Mouse (Mus musculus) embryonic stem cell, embryonic (primary cell): Measurements from ENCODE around the gene Igf2bp1.

Experiments used
- CTCF ChIA-PET, 4 experiments: fragments of 300-600 bp in 2 of 4; fragments of 350-600 bp in 2 of 4; sonication (Branson Sonifier 250); formaldehyde crosslinking; loops; one replicate each; lab custom pipeline; 2022; ENCODE audit warnings: inconsistent platforms in 2 of 4; lab: Charles Lee
- POLR2A ChIA-PET, 4 experiments: fragments of 300-600 bp in 2 of 4; fragments of 350-600 bp in 2 of 4; sonication (Branson Sonifier 250); formaldehyde crosslinking; loops; one replicate each; lab custom pipeline; 2022; ENCODE audit warnings: antibody characterized with exemption in 4 of 4, inconsistent platforms in 1 of 4; lab: Charles Lee

Gene Igf2bp1

DNA sequence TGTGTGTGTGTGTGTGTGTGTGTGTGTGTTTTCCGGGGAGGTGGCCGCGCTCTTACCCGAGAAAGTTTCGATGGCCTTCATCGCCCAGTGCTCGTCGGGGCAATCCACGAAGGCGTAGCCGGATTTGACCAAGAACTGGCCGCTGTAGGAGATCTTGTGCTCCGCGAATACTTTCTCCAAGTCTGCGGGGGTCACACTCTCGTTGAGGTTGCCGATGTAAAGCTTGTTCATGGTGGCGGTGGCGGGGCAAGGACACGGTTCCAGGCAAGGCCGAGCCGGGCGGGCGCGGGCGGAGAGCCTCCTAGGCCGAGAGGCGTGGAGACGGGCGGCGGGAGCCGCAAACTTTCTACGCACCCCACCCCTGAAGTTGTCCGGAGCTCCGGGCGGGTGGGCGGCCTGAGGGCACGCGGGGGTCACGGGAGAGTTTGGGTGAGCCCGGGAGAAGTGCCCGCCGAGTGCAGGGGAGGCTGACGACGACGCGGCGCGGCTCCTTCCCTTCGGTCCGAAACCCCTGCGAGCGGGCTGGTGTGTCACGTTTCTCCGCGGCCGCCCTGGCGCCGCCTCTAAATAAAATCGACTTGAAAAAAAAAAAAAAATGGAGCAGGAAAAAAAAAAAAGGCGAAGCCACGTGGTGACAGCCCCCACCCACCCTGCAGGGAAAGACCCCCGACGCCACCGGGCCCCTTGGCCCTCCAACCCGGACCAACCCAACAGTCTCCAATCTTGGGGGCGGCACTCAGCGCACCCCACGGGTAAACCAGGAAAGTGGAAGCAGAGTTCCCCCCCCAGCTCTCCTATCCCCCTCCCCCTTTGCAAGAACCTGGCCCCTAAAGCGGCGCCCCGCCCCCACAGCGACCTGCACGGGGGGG, at the start of gene Igf2bp1:
Gene Igf2bp1 (minus strand): TSS at position 538 of the 869 bp plus-strand sequence.
- POLR2A ChIA-PET = interaction anchor here (0.6 to 8.3 kb wide), 56 partner anchors 9 to 1304 kb away, joined by 3 to 156 read pairs (median 4); partner anchors contain the start of genes Snf8 (in 3 of the 4), Atp5g1 (in 2 of the 4), Ube2z (in 2 of the 4) and B4galnt2 (in 1 of the 4)
- CTCF ChIA-PET = interaction anchor here (0.6 to 1.4 kb wide), 9 partner anchors 11 to 1801 kb away, joined by 3 to 8 read pairs (median 4); no protein-coding TSS in a partner anchor

GRCm38 (mm10) chr11:96050854-96051253, 45.1 kb upstream of the Igf2bp1 start:
- ChIA-PET CTCF (interaction anchor here in 1 of 4 experiments (1.1 kb wide), 2 partner anchors 11 to 15 kb away, joined by 3 read pairs; no protein-coding TSS in a partner anchor), POLR2A (interaction anchor here in 2 of 4 experiments (0.7 to 6.7 kb wide), 13 partner anchors 7 to 127 kb away, joined by 3 to 45 read pairs (median 5); partner anchors contain the start of genes Snf8 (in 2 of the 2) and Ube2z (in 1 of the 2))

GRCm38 (mm10) chr11:96049939-96050338, 44.2 kb upstream of the Igf2bp1 start:
- POLR2A ChIA-PET = interaction anchor here (0.5 to 6.7 kb wide), 25 partner anchors 8 to 518 kb away, joined by 3 to 45 read pairs (median 4); partner anchors contain the start of genes Snf8 (in 3 of the 4), Atp5g1 (in 2 of the 4) and Ube2z (in 2 of the 4)
- CTCF ChIA-PET = interaction anchor here (0.6 to 1.1 kb wide), 6 partner anchors 10 to 299 kb away, joined by 3 to 4 read pairs (median 3); partner anchors contain the start of gene Ube2z (in 1 of the 4)

GRCm38 (mm10) chr11:96047469-96048373, 42.0 kb upstream of the Igf2bp1 start:
- CTCF ChIA-PET = interaction anchor here in 1 of 4 experiments (0.5 to 0.6 kb wide), 2 partner anchors 58 to 485 kb away, joined by 3 read pairs; no protein-coding TSS in a partner anchor
- POLR2A ChIA-PET = interaction anchor here (0.5 to 6.7 kb wide), 13 partner anchors 10 to 735 kb away, joined by 3 to 45 read pairs (median 4); partner anchors contain the start of genes Atp5g1 (in 2 of the 4), Snf8 (in 1 of the 4) and Ube2z (in 1 of the 4)

DNA sequence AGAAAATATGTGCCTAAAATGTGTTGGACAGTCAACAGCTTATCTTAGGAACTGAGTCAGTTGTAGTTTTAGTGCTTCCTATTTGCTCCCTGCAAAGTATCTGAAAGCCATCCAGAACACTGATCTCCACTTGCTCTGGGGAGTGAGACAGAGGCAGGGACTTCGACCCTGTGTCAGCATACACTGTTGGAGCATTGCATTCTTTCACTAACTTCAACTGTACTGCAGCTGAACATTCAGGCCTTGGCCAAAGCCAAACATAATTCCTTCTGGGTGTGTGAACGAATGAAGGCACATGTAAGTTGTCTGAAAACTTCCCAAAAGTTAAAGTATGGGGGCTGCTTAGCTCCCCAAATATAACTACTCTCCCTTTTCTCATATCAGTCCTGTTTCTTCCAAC, 41.1 kb upstream of the Igf2bp1 start:
- ChIA-PET POLR2A (interaction anchor here in 3 of 4 experiments (0.6 to 6.7 kb wide), 7 partner anchors 10 to 29 kb away, joined by 3 to 45 read pairs (median 10); partner anchors contain the start of genes Atp5g1 (in 1 of the 3), Snf8 (in 1 of the 3) and Ube2z (in 1 of the 3)), CTCF (interaction anchor here in 1 of 4 experiments (0.8 kb wide), 1 partner anchor 19 kb away, joined by 3 read pairs; no protein-coding TSS in a partner anchor)

- CTCF ChIA-PET = interaction anchor here in 1 of 4 experiments (0.8 to 1.5 kb wide), 2 partner anchors 20 to 65 kb away, joined by 3 read pairs; no protein-coding TSS in a partner anchor
- POLR2A ChIA-PET = interaction anchor here in 3 of 4 experiments (0.6 to 6.7 kb wide), 9 partner anchors 9 to 66 kb away, joined by 3 to 45 read pairs (median 12); partner anchors contain the start of genes Atp5g1 (in 1 of the 3), Snf8 (in 1 of the 3) and Ube2z (in 1 of the 3)
Observed at GRCm38 (mm10) chr11:96046028-96046427, 40.3 kb upstream of the Igf2bp1 start.

GRCm38 (mm10) chr11:96044803-96045567, 39.2 kb upstream of the Igf2bp1 start:
- ChIA-PET POLR2A (interaction anchor here (0.5 to 6.7 kb wide), 23 partner anchors 8 to 765 kb away, joined by 3 to 45 read pairs (median 4); partner anchors contain the start of genes Snf8 (in 3 of the 4), Ube2z (in 2 of the 4) and Atp5g1 (in 1 of the 4)), CTCF (interaction anchor here in 3 of 4 experiments (0.6 to 1.5 kb wide), 5 partner anchors 10 to 1439 kb away, joined by 3 to 9 read pairs (median 3); partner anchors contain the start of gene Snf8 (in 1 of the 3))

DNA sequence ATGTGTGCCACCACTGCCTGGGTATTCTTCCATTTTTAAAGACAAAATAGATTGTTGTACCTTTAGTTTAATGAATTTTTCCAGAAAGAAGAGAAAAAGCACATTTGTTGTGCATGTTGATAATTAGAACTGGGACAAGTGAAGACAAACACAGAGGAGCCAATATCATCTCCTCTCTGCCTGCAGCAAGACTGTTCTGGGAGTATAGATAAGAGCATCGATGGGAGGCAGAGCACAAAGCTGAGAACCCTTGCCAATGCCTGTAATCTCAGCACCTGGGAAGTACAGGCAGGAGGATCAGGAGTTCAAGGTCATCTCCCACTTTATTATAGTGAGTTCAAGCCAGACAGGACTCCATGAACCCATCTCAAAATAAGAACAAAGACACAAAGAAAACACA, 32.8 kb upstream of the Igf2bp1 start:
- POLR2A ChIA-PET = interaction anchor here in 2 of 4 experiments (1.0 to 1.2 kb wide), 2 partner anchors 11 to 58 kb away, joined by 3 to 7 read pairs; no protein-coding TSS in a partner anchor
- CTCF ChIA-PET = no interaction called here

GRCm38 (mm10) chr11:96037499-96037898, 31.8 kb upstream of the Igf2bp1 start:
- CTCF ChIA-PET = no interaction called here
- POLR2A ChIA-PET = interaction anchor here in 3 of 4 experiments (0.6 to 1.4 kb wide), 6 partner anchors 9 to 656 kb away, joined by 3 to 10 read pairs (median 6); no protein-coding TSS in a partner anchor

DNA sequence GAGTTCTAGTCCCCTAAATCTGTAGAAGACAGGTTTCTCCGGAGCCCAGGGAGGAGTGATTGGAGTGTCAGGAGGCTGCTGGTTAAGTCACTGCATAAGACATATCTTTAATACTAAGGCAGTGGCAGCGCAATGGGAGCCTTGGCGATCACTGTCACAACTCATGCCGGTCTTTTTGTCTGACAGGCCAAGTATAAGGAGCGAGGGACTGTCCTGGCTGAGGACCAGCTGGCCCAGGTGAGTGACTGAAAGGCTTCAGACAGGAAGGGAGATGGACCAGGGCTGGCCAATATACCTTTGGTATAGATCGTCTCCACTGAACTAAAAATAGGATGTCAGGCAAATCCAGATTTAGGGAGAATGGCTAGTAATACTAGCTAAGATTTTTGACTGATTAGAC, 29.4 kb upstream of the Igf2bp1 start:
- ChIA-PET CTCF (interaction anchor here (0.6 to 2.1 kb wide), 22 partner anchors 10 to 514 kb away, joined by 3 to 13 read pairs (median 3); partner anchors contain the start of gene Atp5g1 (in 3 of the 4)), POLR2A (interaction anchor here (0.6 to 2.5 kb wide), 87 partner anchors 9 to 1679 kb away, joined by 3 to 45 read pairs (median 4); partner anchors contain the start of genes Abi3 (in 2 of the 4), Atp5g1 (in 2 of the 4), B4galnt2 (in 2 of the 4) and Igf2bp1 (in 2 of the 4))

- ChIA-PET CTCF (interaction anchor here (0.6 to 2.1 kb wide), 35 partner anchors 10 to 1065 kb away, joined by 3 to 13 read pairs (median 3); partner anchors contain the start of genes Atp5g1 (in 3 of the 4) and Slc35b1 (in 1 of the 4)), POLR2A (interaction anchor here (0.5 to 2.5 kb wide), 116 partner anchors 9 to 1680 kb away, joined by 3 to 45 read pairs (median 4); partner anchors contain the start of genes Atp5g1 (in 3 of the 4), Abi3 (in 2 of the 4), B4galnt2 (in 2 of the 4) and Igf2bp1 (in 2 of the 4))
Observed at GRCm38 (mm10) chr11:96034596-96035052, 28.9 kb upstream of the Igf2bp1 start, which contains the start of gene Snf8. TSS of gene Snf8 (plus strand) at chr11:96034885.

- POLR2A ChIA-PET = interaction anchor here (0.5 to 2.5 kb wide), 92 partner anchors 10 to 715 kb away, joined by 3 to 45 read pairs (median 4); partner anchors contain the start of genes Atp5g1 (in 3 of the 4), Abi3 (in 2 of the 4), Ube2z (in 2 of the 4) and B4galnt2 (in 1 of the 4)
- CTCF ChIA-PET = interaction anchor here (0.6 to 2.1 kb wide), 29 partner anchors 11 to 1064 kb away, joined by 3 to 13 read pairs (median 3); partner anchors contain the start of genes Atp5g1 (in 2 of the 4) and Slc35b1 (in 1 of the 4)
Observed at GRCm38 (mm10) chr11:96034116-96034515, 28.4 kb upstream of the Igf2bp1 start.

DNA sequence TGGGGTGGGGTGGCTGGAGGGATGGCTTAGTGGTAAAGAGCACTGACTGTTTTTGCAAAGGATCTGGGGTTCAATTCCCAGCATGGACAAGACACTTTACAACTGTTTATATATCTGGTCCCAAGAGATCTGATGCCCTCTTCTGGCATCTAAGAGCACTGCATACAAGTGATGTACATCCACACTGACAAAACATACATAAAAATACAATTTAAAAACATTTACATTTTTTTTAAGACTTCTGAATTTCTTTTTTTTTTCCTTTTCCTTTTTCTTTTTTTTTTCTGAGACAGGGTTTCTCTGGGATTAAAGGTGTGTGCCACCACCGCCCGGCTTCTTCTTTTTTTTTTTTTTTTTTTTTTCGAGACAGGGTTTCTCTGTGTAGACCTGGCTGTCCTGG, 27.5 kb upstream of the Igf2bp1 start:
- ChIA-PET CTCF (interaction anchor here in 3 of 4 experiments (0.6 to 1.0 kb wide), 3 partner anchors 10 to 83 kb away, joined by 3 read pairs; no protein-coding TSS in a partner anchor), POLR2A (interaction anchor here (0.7 to 2.5 kb wide), 23 partner anchors 11 to 173 kb away, joined by 3 to 45 read pairs (median 12); partner anchors contain the start of genes Atp5g1 (in 1 of the 4), B4galnt2 (in 1 of the 4) and Ube2z (in 1 of the 4))

DNA sequence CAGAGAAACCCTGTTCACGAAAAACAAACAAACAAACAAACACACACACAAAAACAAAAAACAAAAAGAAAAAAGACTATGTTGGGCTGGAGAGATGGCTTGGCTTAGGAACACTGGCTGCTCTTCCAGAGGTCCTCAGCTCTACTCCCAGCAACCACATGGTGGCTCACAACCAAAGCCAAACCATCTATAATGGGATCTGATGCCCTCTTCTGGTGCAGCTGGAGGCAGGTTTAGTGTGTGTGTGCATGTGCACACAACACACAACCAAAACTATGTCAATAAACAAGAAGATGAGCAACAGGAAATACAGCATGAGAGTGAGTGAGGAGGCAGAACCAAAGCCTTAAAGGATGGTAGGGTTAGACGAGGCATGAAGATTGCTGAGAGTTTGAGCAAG, 26.0 kb upstream of the Igf2bp1 start:
- CTCF ChIA-PET = interaction anchor here (0.6 to 1.5 kb wide), 12 partner anchors 8 to 230 kb away, joined by 3 to 9 read pairs (median 3); no protein-coding TSS in a partner anchor
- POLR2A ChIA-PET = interaction anchor here in 3 of 4 experiments (0.6 to 1.9 kb wide), 7 partner anchors 9 to 52 kb away, joined by 3 to 6 read pairs (median 3); no protein-coding TSS in a partner anchor
